Mouse (Mus musculus): Measurements from ENCODE around the gene Vax2. TPM values are rescaled to one million over a fixed set of nuclear protein-coding genes. Genes with fewer than 3 reads are reported as not detected.
A peak's percentile ranks its signal among the peaks of the same experiment; 100 is the strongest.

Vax2 gene
- polyA plus RNA-seq (2014; fragmentation: Nextera tagmentation; extraction: Ambion mirVana) = not detected in 2 replicates

- DNase-seq (ENCODE audit: low spot score) (peak; percentile 76), ATAC-seq (peak; percentile 93)
- no peaks in the 10 kb centered on the region for H3K9me3 ChIP-seq (replicated peaks; ENCODE audit: control insufficient read depth, low read length)
- H3K27ac ChIP-seq (ENCODE audit: low read depth, low read length) = no peak within 1 kb of the TSS
- H3K36me3 ChIP-seq (ENCODE audit: control insufficient read depth, insufficient read depth, low read length) = no peaks in the 10 kb centered on the region
- peaks cover 12% of the 10 kb centered on the region for H3K4me1 ChIP-seq (ENCODE audit: control insufficient read depth, insufficient read depth, low read length)
- H3K27me3 ChIP-seq (replicated peaks; ENCODE audit: control insufficient read depth, insufficient read depth, low read length) = peaks cover 98% of the 10 kb centered on the region
- H3K4me3 ChIP-seq (ENCODE audit: low read depth, low read length) = peak within 1 kb of the TSS; percentile 36
- WGBS = under 1% methylated on average over 37 of the region's 46 CpGs
- H3K4me2 ChIP-seq (ENCODE audit: low read length) = peak within 1 kb of the TSS; percentile 63
- H3K9ac ChIP-seq (ENCODE audit: low read length) = no peak within 1 kb of the TSS
Observed at GRCm38 (mm10) chr6:83711067-83711675, at the start of gene Vax2. Gene Vax2 (plus strand): TSS chr6:83711264.

- H3K4me1 ChIP-seq (ENCODE audit: control insufficient read depth, insufficient read depth, low read length) = no peaks in the 10 kb centered on the region
- no peaks in the 10 kb centered on the region for H3K9me3 ChIP-seq (replicated peaks; ENCODE audit: control insufficient read depth, low read length)
- H3K4me2 ChIP-seq (ENCODE audit: low read length) = no peak overlapping the region
- 64% methylated on average over 2 of the region's 2 CpGs for WGBS
- H3K27me3 ChIP-seq (replicated peaks; ENCODE audit: control insufficient read depth, insufficient read depth, low read length) = no peaks in the 10 kb centered on the region
- ATAC-seq (peak; percentile 72; the same call in 1 of the 2 replicates), DNase-seq (ENCODE audit: low spot score) (peak; percentile 74)
- H3K36me3 ChIP-seq (ENCODE audit: control insufficient read depth, insufficient read depth, low read length) = no peaks in the 10 kb centered on the region
- no peak overlapping the region for H3K9ac ChIP-seq (ENCODE audit: low read length)
- no peak overlapping the region for H3K4me3 ChIP-seq (ENCODE audit: low read depth, low read length)
- no peak overlapping the region for H3K27ac ChIP-seq (ENCODE audit: low read depth, low read length)
Observed at GRCm38 (mm10) chr6:83665009-83665408, 46.1 kb upstream of the Vax2 start.

GRCm38 (mm10) chr6:83673395-83673794 lies 37.7 kb upstream of the Vax2 start:
- Histone ChIP-seq H3K4me1 (ENCODE audit: control insufficient read depth, insufficient read depth, low read length) (no peaks in the 10 kb centered on the region), H3K36me3 (ENCODE audit: control insufficient read depth, insufficient read depth, low read length) (no peaks in the 10 kb centered on the region), H3K27ac (ENCODE audit: low read depth, low read length) (no peak overlapping the region), H3K9ac (ENCODE audit: low read length) (no peak overlapping the region), H3K9me3 (replicated peaks; ENCODE audit: control insufficient read depth, low read length) (no peaks in the 10 kb centered on the region), H3K27me3 (replicated peaks; ENCODE audit: control insufficient read depth, insufficient read depth, low read length) (no peaks in the 10 kb centered on the region), H3K4me2 (ENCODE audit: low read length) (no peak overlapping the region), H3K4me3 (ENCODE audit: low read depth, low read length) (no peak overlapping the region)
- DNase-seq (ENCODE audit: low spot score) (peak; percentile 88), ATAC-seq (peak; percentile 34; the same call in 1 of the 2 replicates)
- WGBS = 7% methylated on average over 4 of the region's 4 CpGs

GRCm38 (mm10) chr6:83677757-83678156 lies 33.3 kb upstream of the Vax2 start, which contains the start of gene Cd207:
Gene Cd207 (minus strand): TSS chr6:83677857.
- no peak within 1 kb of the TSS for H3K4me3 ChIP-seq (ENCODE audit: low read depth, low read length)
- ATAC-seq (no peak), DNase-seq (ENCODE audit: low spot score) (no peak)
- H3K27me3 ChIP-seq (replicated peaks; ENCODE audit: control insufficient read depth, insufficient read depth, low read length) = no peaks in the 10 kb centered on the region
- no peak within 1 kb of the TSS for H3K9ac ChIP-seq (ENCODE audit: low read length)
- H3K27ac ChIP-seq (ENCODE audit: low read depth, low read length) = no peak within 1 kb of the TSS
- H3K9me3 ChIP-seq (replicated peaks; ENCODE audit: control insufficient read depth, low read length) = no peaks in the 10 kb centered on the region
- no peaks in the 10 kb centered on the region for H3K4me1 ChIP-seq (ENCODE audit: control insufficient read depth, insufficient read depth, low read length)
- no peaks in the 10 kb centered on the region for H3K36me3 ChIP-seq (ENCODE audit: control insufficient read depth, insufficient read depth, low read length)
- no peak within 1 kb of the TSS for H3K4me2 ChIP-seq (ENCODE audit: low read length)
- WGBS = 75% methylated on average over 4 of the region's 4 CpGs

GRCm38 (mm10) chr6:83689374-83689773 lies 21.7 kb upstream of the Vax2 start:
- Histone ChIP-seq H3K4me1 (ENCODE audit: control insufficient read depth, insufficient read depth, low read length) (no peaks in the 10 kb centered on the region), H3K9me3 (replicated peaks; ENCODE audit: control insufficient read depth, low read length) (no peaks in the 10 kb centered on the region), H3K27ac (ENCODE audit: low read depth, low read length) (no peak overlapping the region), H3K4me2 (ENCODE audit: low read length) (no peak overlapping the region), H3K4me3 (ENCODE audit: low read depth, low read length) (no peak overlapping the region), H3K27me3 (replicated peaks; ENCODE audit: control insufficient read depth, insufficient read depth, low read length) (peaks cover 61% of the 10 kb centered on the region), H3K36me3 (ENCODE audit: control insufficient read depth, insufficient read depth, low read length) (no peaks in the 10 kb centered on the region), H3K9ac (ENCODE audit: low read length) (no peak overlapping the region)
- ATAC-seq (no peak), DNase-seq (ENCODE audit: low spot score) (no peak)
- 80% methylated on average over 4 of the region's 4 CpGs for WGBS

GRCm38 (mm10) chr6:83690277-83690676 lies 20.8 kb upstream of the Vax2 start:
- no peak for ATAC-seq
- Histone ChIP-seq H3K27ac (ENCODE audit: low read depth, low read length) (no peak overlapping the region), H3K9ac (ENCODE audit: low read length) (no peak overlapping the region), H3K9me3 (replicated peaks; ENCODE audit: control insufficient read depth, low read length) (no peaks in the 10 kb centered on the region), H3K4me2 (ENCODE audit: low read length) (no peak overlapping the region), H3K36me3 (ENCODE audit: control insufficient read depth, insufficient read depth, low read length) (no peaks in the 10 kb centered on the region), H3K4me1 (ENCODE audit: control insufficient read depth, insufficient read depth, low read length) (no peaks in the 10 kb centered on the region), H3K27me3 (replicated peaks; ENCODE audit: control insufficient read depth, insufficient read depth, low read length) (peaks cover 67% of the 10 kb centered on the region), H3K4me3 (ENCODE audit: low read depth, low read length) (no peak overlapping the region)
- peak; percentile 64 for DNase-seq (ENCODE audit: low spot score)
- 26% methylated on average over 4 of the region's 5 CpGs for WGBS

- H3K9me3 ChIP-seq (replicated peaks; ENCODE audit: control insufficient read depth, low read length) = no peaks in the 10 kb centered on the region
- H3K36me3 ChIP-seq (ENCODE audit: control insufficient read depth, insufficient read depth, low read length) = no peaks in the 10 kb centered on the region
- 65% methylated on average over 2 of the region's 2 CpGs for WGBS
- DNase-seq (ENCODE audit: low spot score) (no peak), ATAC-seq (no peak)
- H3K4me2 ChIP-seq (ENCODE audit: low read length) = no peak overlapping the region
- no peak overlapping the region for H3K4me3 ChIP-seq (ENCODE audit: low read depth, low read length)
- H3K27me3 ChIP-seq (replicated peaks; ENCODE audit: control insufficient read depth, insufficient read depth, low read length) = peaks cover 67% of the 10 kb centered on the region
- H3K4me1 ChIP-seq (ENCODE audit: control insufficient read depth, insufficient read depth, low read length) = no peaks in the 10 kb centered on the region
- no peak overlapping the region for H3K27ac ChIP-seq (ENCODE audit: low read depth, low read length)
- no peak overlapping the region for H3K9ac ChIP-seq (ENCODE audit: low read length)
Observed at GRCm38 (mm10) chr6:83690936-83691335, 20.1 kb upstream of the Vax2 start.

- Histone ChIP-seq H3K9ac (ENCODE audit: low read length) (no peak overlapping the region), H3K27me3 (replicated peaks; ENCODE audit: control insufficient read depth, insufficient read depth, low read length) (peaks cover 86% of the 10 kb centered on the region), H3K36me3 (ENCODE audit: control insufficient read depth, insufficient read depth, low read length) (no peaks in the 10 kb centered on the region), H3K4me1 (ENCODE audit: control insufficient read depth, insufficient read depth, low read length) (no peaks in the 10 kb centered on the region), H3K4me3 (ENCODE audit: low read depth, low read length) (no peak overlapping the region), H3K9me3 (replicated peaks; ENCODE audit: control insufficient read depth, low read length) (no peaks in the 10 kb centered on the region), H3K27ac (ENCODE audit: low read depth, low read length) (no peak overlapping the region), H3K4me2 (ENCODE audit: low read length) (no peak overlapping the region)
- DNase-seq (ENCODE audit: low spot score) (no peak), ATAC-seq (no peak)
- under 1% methylated on average over 12 of the region's 12 CpGs for WGBS
Observed at GRCm38 (mm10) chr6:83692962-83693361, 18.1 kb upstream of the Vax2 start.

- no peak for ATAC-seq
- Histone ChIP-seq H3K27ac (ENCODE audit: low read depth, low read length) (no peak overlapping the region), H3K9me3 (replicated peaks; ENCODE audit: control insufficient read depth, low read length) (no peaks in the 10 kb centered on the region), H3K9ac (ENCODE audit: low read length) (no peak overlapping the region), H3K36me3 (ENCODE audit: control insufficient read depth, insufficient read depth, low read length) (no peaks in the 10 kb centered on the region), H3K27me3 (replicated peaks; ENCODE audit: control insufficient read depth, insufficient read depth, low read length) (peaks cover 91% of the 10 kb centered on the region), H3K4me1 (ENCODE audit: control insufficient read depth, insufficient read depth, low read length) (no peaks in the 10 kb centered on the region), H3K4me2 (ENCODE audit: low read length) (no peak overlapping the region), H3K4me3 (ENCODE audit: low read depth, low read length) (no peak overlapping the region)
- WGBS = under 1% methylated on average over 9 of the region's 9 CpGs
- peak; percentile 88 for DNase-seq (ENCODE audit: low spot score)
Observed at GRCm38 (mm10) chr6:83693835-83694234, 17.2 kb upstream of the Vax2 start.
